Mouse (Mus musculus) heart, embryonic 11.5 days (tissue): ENCODE measurements around the gene Smarca4. TPM values are rescaled to one million over a fixed set of nuclear protein-coding genes. Genes with fewer than 3 reads are reported as not detected.
A peak's percentile ranks its signal among the peaks of the same experiment; 100 is the strongest.

Source experiments
- ATAC-seq: fragments of 200-750 bp; cut with Nextera tagmentation; replicated peaks from 2 replicates; pipeline ENCODE4 v1.8.0; 2017; ENCODE audit warnings: moderate library complexity; ENCODE audit not compliant: insufficient number of reproducible peaks, low FRiP score, low TSS enrichment
- H3K27ac ChIP-seq: fragments of 300-500 bp; sonication (generic); 2 replicates; pipeline ENCODE4 v1.5.1; 2014; ENCODE audit warnings: mild to moderate bottlenecking, low read depth, low read length
- H3K27me3 ChIP-seq: fragments of 300-500 bp; sonication (generic); 2 replicates; pipeline ENCODE4 v1.6.1; 2014; ENCODE audit warnings: mild to moderate bottlenecking, low read length, mixed read lengths; ENCODE audit not compliant: control insufficient read depth, insufficient read depth
- H3K36me3 ChIP-seq: fragments of 300-500 bp; sonication (generic); 2 replicates; pipeline ENCODE4 v1.6.1; 2014; ENCODE audit warnings: mild to moderate bottlenecking, low read length, moderate library complexity, mixed read lengths; ENCODE audit not compliant: control insufficient read depth, insufficient read depth
- H3K4me1 ChIP-seq: fragments of 300-500 bp; sonication (generic); 2 replicates; pipeline ENCODE4 v1.6.1; 2014; ENCODE audit warnings: low read length; ENCODE audit not compliant: control insufficient read depth, insufficient read depth
- H3K4me2 ChIP-seq: fragments of 300-500 bp; sonication (generic); 2 replicates; pipeline ENCODE4 v1.6.1; 2014; ENCODE audit warnings: mild to moderate bottlenecking, moderate library complexity
- H3K4me3 ChIP-seq: fragments of 300-500 bp; sonication (generic); 2 replicates; pipeline ENCODE4 v1.5.1; 2014; ENCODE audit warnings: low read depth, low read length
- H3K9ac ChIP-seq: fragments of 300-500 bp; sonication (generic); 2 replicates; pipeline ENCODE4 v1.6.1; 2014; ENCODE audit warnings: mild to moderate bottlenecking, low read depth, low read length, moderate library complexity
- H3K9me3 ChIP-seq: fragments of 300-500 bp; sonication (generic); replicated peaks from 2 replicates; pipeline ENCODE4 v1.6.1; 2016; ENCODE audit warnings: low read length; ENCODE audit not compliant: control insufficient read depth
- WGBS: fragments of 180-500 bp; shearing (Covaris S2); extraction: QIAGEN DNeasy Blood & Tissue Kit; methylation state at CpG from one replicate; pipeline ENCODE4 v1.1.7; 2014; ENCODE audit not compliant: insufficient replicate concordance; 5-methylcytosine and 5-hydroxymethylcytosine counted together
- polyA plus RNA-seq: library from polyadenylated mRNA; unstranded; fragments of >200 nt; fragmentation: Nextera tagmentation; extraction: Ambion mirVana; gene quantifications from 2 replicates; pipeline ENCODE4 v1.2.1, GENCODE M21; 2014

Smarca4 gene
- polyA plus RNA-seq, 1 experiment from 2014 or later: 77.4 TPM

GRCm38 (mm10) chr9:21725224-21726121 is 109.5 kb downstream of the Smarca4 start:
- H3K27ac ChIP-seq: peak overlapping the region; percentile 97; the same call in 1 of the 2 replicates
- peak overlapping the region; percentile 84 for H3K4me3 ChIP-seq
- H3K4me2 ChIP-seq: peak overlapping the region; percentile 78
- peaks cover 4% of the 10 kb centered on the region; the same call in 1 of the 2 replicates for H3K36me3 ChIP-seq
- H3K9me3 ChIP-seq: no peaks in the 10 kb centered on the region
- peak overlapping the region; percentile 85 for H3K9ac ChIP-seq
- peaks cover 40% of the 10 kb centered on the region for H3K4me1 ChIP-seq
- 56% methylated on average over 23 of the region's 23 CpGs for WGBS
- ATAC-seq: no peak
- no peaks in the 10 kb centered on the region for H3K27me3 ChIP-seq

DNA sequence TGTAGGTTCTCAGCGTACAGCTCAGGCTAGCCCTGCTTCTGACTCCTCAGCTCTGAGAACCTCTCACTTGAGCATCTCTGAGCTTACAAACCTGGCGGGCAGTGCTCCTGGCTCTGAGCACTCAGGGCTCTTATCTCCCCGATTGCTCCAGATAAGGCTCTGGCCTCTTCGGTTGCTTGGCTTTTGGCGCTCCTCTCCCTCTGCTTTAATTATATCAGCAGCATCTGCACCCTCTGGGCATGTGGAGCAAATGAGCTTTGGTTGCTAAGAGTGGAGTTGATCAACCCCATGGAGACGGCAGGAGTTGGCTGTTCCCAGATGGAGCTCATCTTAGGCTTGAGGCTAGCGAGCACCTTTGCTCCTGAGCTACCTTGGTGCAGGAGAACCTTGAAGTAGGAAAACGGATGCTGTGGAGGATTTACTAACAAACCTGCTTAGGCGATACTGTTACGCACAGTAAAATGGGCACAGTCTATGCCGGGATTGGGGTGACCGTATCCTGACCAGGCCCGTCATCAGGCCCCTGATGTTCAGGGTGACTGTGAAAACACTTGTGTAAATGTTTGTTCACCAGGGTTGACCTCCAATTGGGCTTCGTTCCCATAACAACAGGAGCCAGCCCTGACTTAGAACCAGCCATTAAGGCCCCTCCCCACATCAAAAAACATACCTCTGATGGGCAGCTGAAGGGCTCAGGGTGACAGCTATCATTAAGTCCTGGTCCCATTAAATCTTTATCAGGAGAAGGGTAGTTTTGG is 110.4 kb downstream of the Smarca4 start:
- 0 out of 2 replicates have a peak overlapping the region, but pooled peaks have one; percentile 14 for H3K4me3 ChIP-seq
- ATAC-seq: no peak
- H3K27me3 ChIP-seq: no peaks in the 10 kb centered on the region
- WGBS: 63% methylated on average over 14 of the region's 14 CpGs
- H3K27ac ChIP-seq: no peak overlapping the region
- H3K9ac ChIP-seq: peak overlapping the region; percentile 28
- H3K9me3 ChIP-seq: no peaks in the 10 kb centered on the region
- H3K4me1 ChIP-seq: peaks cover 35% of the 10 kb centered on the region
- peak overlapping the region; percentile 78 for H3K4me2 ChIP-seq
- peaks cover 8% of the 10 kb centered on the region; the same call in 1 of the 2 replicates for H3K36me3 ChIP-seq

DNA sequence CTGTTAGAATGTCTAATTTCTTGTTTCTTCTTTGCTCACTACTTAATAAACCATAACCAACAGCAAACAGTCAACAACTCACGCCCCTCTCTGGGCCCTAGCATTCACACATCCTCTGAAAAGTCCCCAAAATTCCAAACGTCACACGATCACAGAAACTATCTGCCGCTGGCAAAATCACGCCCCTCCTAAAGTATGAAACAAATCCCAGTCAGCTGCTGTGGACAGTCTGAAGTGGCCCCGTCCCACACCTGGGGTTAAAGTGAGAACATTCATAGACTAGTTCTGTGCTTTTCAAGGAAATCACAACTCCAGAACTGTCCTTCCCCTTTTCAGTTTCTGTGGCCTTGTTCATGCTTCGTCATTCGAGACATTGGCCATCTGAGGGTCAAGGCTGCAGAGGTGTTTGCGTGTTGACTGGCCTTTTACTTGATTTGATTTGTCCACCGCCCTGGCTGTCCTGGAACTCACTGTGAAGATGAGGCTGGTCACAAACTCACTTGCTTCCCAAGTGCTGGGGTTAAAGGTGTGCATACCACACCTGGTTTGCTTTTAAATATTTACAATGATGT is 112.4 kb downstream of the Smarca4 start:
- Histone ChIP-seq H3K36me3 (peaks cover 21% of the 10 kb centered on the region), H3K27me3 (no peaks in the 10 kb centered on the region), H3K9me3 (no peaks in the 10 kb centered on the region), H3K9ac (no peak overlapping the region), H3K4me2 (no peak overlapping the region), H3K4me1 (peaks cover 35% of the 10 kb centered on the region), H3K27ac (no peak overlapping the region), H3K4me3 (no peak overlapping the region)
- WGBS: 78% methylated on average over 10 of the region's 10 CpGs
- ATAC-seq: no peak

DNA sequence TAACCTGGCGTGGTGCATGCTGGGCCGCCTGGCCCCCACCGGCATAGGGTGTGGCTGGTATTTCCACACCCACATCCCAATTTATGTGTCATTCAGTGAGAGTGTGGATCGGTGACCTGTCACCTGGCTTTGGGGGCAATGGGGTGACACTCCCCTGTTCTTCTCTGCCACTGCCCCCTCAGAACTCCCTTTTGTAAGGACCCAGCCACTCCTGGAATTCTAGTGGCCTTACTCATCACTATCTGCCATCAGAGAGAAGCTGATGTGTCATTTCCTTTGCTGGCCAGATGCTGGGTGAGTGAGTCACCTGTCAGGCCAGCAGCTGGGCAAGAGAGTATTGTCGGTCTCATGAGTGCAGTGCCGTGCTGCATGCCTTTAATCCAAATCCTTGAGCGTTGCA is 113.3 kb downstream of the Smarca4 start:
- H3K36me3 ChIP-seq: peaks cover 30% of the 10 kb centered on the region
- no peaks in the 10 kb centered on the region for H3K27me3 ChIP-seq
- no peak overlapping the region for H3K27ac ChIP-seq
- no peak overlapping the region for H3K4me2 ChIP-seq
- no peak for ATAC-seq
- H3K9ac ChIP-seq: no peak overlapping the region
- 69% methylated on average over 7 of the region's 7 CpGs for WGBS
- no peak overlapping the region for H3K4me3 ChIP-seq
- H3K9me3 ChIP-seq: no peaks in the 10 kb centered on the region
- H3K4me1 ChIP-seq: peaks cover 35% of the 10 kb centered on the region

- H3K4me3 ChIP-seq: no peak overlapping the region
- no peak overlapping the region for H3K27ac ChIP-seq
- no peak overlapping the region for H3K4me2 ChIP-seq
- peaks cover 55% of the 10 kb centered on the region for H3K36me3 ChIP-seq
- ATAC-seq: no peak
- 95% methylated on average over 9 of the region's 9 CpGs for WGBS
- H3K27me3 ChIP-seq: no peaks in the 10 kb centered on the region
- H3K4me1 ChIP-seq: peaks cover 16% of the 10 kb centered on the region
- no peak overlapping the region for H3K9ac ChIP-seq
- H3K9me3 ChIP-seq: no peaks in the 10 kb centered on the region
These were observed 116.3 kb downstream of the Smarca4 start for GRCm38 (mm10) chr9:21732288-21732687.

DNA sequence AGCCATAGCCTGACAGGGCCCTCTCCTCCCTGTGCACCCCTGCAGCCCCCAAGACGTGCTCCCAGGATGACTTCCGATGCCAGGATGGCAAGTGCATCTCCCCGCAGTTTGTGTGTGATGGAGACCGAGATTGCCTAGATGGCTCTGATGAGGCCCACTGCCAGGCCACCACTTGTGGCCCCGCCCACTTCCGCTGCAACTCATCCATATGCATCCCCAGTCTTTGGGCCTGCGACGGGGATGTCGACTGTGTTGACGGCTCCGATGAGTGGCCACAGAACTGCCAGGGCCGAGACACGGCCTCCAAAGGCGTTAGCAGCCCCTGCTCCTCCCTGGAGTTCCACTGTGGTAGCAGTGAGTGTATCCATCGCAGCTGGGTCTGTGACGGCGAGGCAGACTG is 117.5 kb downstream of the Smarca4 start:
- Histone ChIP-seq H3K9ac (no peak overlapping the region), H3K9me3 (no peaks in the 10 kb centered on the region), H3K4me1 (peaks cover 12% of the 10 kb centered on the region), H3K27ac (no peak overlapping the region), H3K4me2 (no peak overlapping the region), H3K36me3 (peaks cover 60% of the 10 kb centered on the region), H3K4me3 (no peak overlapping the region), H3K27me3 (no peaks in the 10 kb centered on the region)
- ATAC-seq: no peak
- WGBS: 90% methylated on average over 17 of the region's 17 CpGs

GRCm38 (mm10) chr9:21733989-21734388 is 118.0 kb downstream of the Smarca4 start:
- H3K4me3 ChIP-seq: no peak overlapping the region
- H3K4me1 ChIP-seq: peaks cover 8% of the 10 kb centered on the region
- H3K9me3 ChIP-seq: no peaks in the 10 kb centered on the region
- 97% methylated on average over 7 of the region's 7 CpGs for WGBS
- H3K27me3 ChIP-seq: no peaks in the 10 kb centered on the region
- no peak overlapping the region for H3K27ac ChIP-seq
- H3K9ac ChIP-seq: no peak overlapping the region
- H3K36me3 ChIP-seq: peaks cover 65% of the 10 kb centered on the region
- ATAC-seq: no peak
- no peak overlapping the region for H3K4me2 ChIP-seq

- H3K9ac ChIP-seq: no peak overlapping the region
- no peak for ATAC-seq
- peaks cover 74% of the 10 kb centered on the region for H3K36me3 ChIP-seq
- no peaks in the 10 kb centered on the region for H3K9me3 ChIP-seq
- no peak overlapping the region for H3K4me3 ChIP-seq
- no peaks in the 10 kb centered on the region for H3K27me3 ChIP-seq
- no peak overlapping the region for H3K27ac ChIP-seq
- 91% methylated on average over 14 of the region's 14 CpGs for WGBS
- H3K4me1 ChIP-seq: no peaks in the 10 kb centered on the region
- H3K4me2 ChIP-seq: no peak overlapping the region
These were observed 119.2 kb downstream of the Smarca4 start for GRCm38 (mm10) chr9:21735126-21735525.
